Mouse (Mus musculus): ENCODE measurements around the gene Neurog3. TPM values are rescaled to one million over a fixed set of nuclear protein-coding genes. Genes with fewer than 3 reads are reported as not detected.

Gene Neurog3
- polyA plus RNA-seq, 1 experiment from 2014 or later: not detected

- no peaks in the 10 kb centered on the region for H3K36me3 ChIP-seq
These were observed 25.8 kb upstream of the Neurog3 start for GRCm38 (mm10) chr10:62107048-62107447.

GRCm38 (mm10) chr10:62110504-62111206 is 22.2 kb upstream of the Neurog3 start:
- peak overlapping the region; percentile 96 for H3K4me2 ChIP-seq
- ATAC-seq (ENCODE audit: extremely low read depth, insufficient number of reproducible peaks, low FRiP score, low TSS enrichment): no peak
- peaks cover 93% of the 10 kb centered on the region for H3K27me3 ChIP-seq (replicated peaks)
- no peaks in the 10 kb centered on the region for H3K36me3 ChIP-seq
- H3K9ac ChIP-seq: peak overlapping the region; percentile 86
- H3K4me3 ChIP-seq: peak overlapping the region; percentile 72
- H3K9me3 ChIP-seq: no peaks in the 10 kb centered on the region
- H3K27ac ChIP-seq (replicated peaks): no peak overlapping the region
- H3K4me1 ChIP-seq: peaks cover 7% of the 10 kb centered on the region
- WGBS: under 1% methylated on average over 57 of the region's 57 CpGs

More at GRCm38 (mm10) chr10:62107048-62107447, 25.8 kb upstream of the Neurog3 start:
- Histone ChIP-seq H3K4me2 (no peak overlapping the region), H3K4me3 (no peak overlapping the region), H3K27me3 (replicated peaks) (peaks cover 86% of the 10 kb centered on the region), H3K9me3 (no peaks in the 10 kb centered on the region), H3K4me1 (peaks cover 7% of the 10 kb centered on the region), H3K27ac (replicated peaks) (no peak overlapping the region), H3K9ac (no peak overlapping the region)
- WGBS: 58% methylated on average over 9 of the region's 9 CpGs
- no peak for ATAC-seq (ENCODE audit: extremely low read depth, insufficient number of reproducible peaks, low FRiP score, low TSS enrichment)

GRCm38 (mm10) chr10:62111207-62111576 is 21.7 kb upstream of the Neurog3 start:
- Histone ChIP-seq H3K4me2 (peak overlapping the region; percentile 96), H3K27me3 (replicated peaks) (peaks cover 93% of the 10 kb centered on the region), H3K4me1 (peaks cover 7% of the 10 kb centered on the region), H3K27ac (replicated peaks) (no peak overlapping the region), H3K36me3 (no peaks in the 10 kb centered on the region), H3K9ac (peak overlapping the region; percentile 86; the same call in 1 of the 2 replicates), H3K9me3 (no peaks in the 10 kb centered on the region), H3K4me3 (peak overlapping the region; percentile 72)
- 30% methylated on average over 6 of the region's 6 CpGs for WGBS
- ATAC-seq (ENCODE audit: extremely low read depth, insufficient number of reproducible peaks, low FRiP score, low TSS enrichment): no peak

- H3K4me2 ChIP-seq: no peak overlapping the region
- no peak overlapping the region for H3K9ac ChIP-seq
- WGBS: 67% methylated on average over 9 of the region's 9 CpGs
- peaks cover 83% of the 10 kb centered on the region for H3K27me3 ChIP-seq (replicated peaks)
- no peaks in the 10 kb centered on the region for H3K36me3 ChIP-seq
- no peak for ATAC-seq (ENCODE audit: extremely low read depth, insufficient number of reproducible peaks, low FRiP score, low TSS enrichment)
- no peak overlapping the region for H3K4me3 ChIP-seq
- no peaks in the 10 kb centered on the region for H3K9me3 ChIP-seq
- peaks cover 7% of the 10 kb centered on the region for H3K4me1 ChIP-seq
- H3K27ac ChIP-seq (replicated peaks): no peak overlapping the region
These were observed 18.8 kb upstream of the Neurog3 start for GRCm38 (mm10) chr10:62113865-62114647.

- peaks cover 78% of the 10 kb centered on the region for H3K27me3 ChIP-seq (replicated peaks)
- ATAC-seq (ENCODE audit: extremely low read depth, insufficient number of reproducible peaks, low FRiP score, low TSS enrichment): no peak
These were observed 5.8 kb upstream of the Neurog3 start for GRCm38 (mm10) chr10:62127137-62127536.

GRCm38 (mm10) chr10:62127711-62128231 is 5.1 kb upstream of the Neurog3 start:
- WGBS: 35% methylated on average over 21 of the region's 21 CpGs
- ATAC-seq (ENCODE audit: extremely low read depth, insufficient number of reproducible peaks, low FRiP score, low TSS enrichment): no peak
- Histone ChIP-seq H3K36me3 (no peaks in the 10 kb centered on the region), H3K27ac (replicated peaks) (no peak overlapping the region), H3K4me3 (no peak overlapping the region), H3K9me3 (no peaks in the 10 kb centered on the region), H3K9ac (no peak overlapping the region), H3K27me3 (replicated peaks) (peaks cover 80% of the 10 kb centered on the region), H3K4me1 (peaks cover 4% of the 10 kb centered on the region), H3K4me2 (no peak overlapping the region)

More at GRCm38 (mm10) chr10:62127137-62127536, 5.8 kb upstream of the Neurog3 start:
- no peak overlapping the region for H3K9ac ChIP-seq
- H3K27ac ChIP-seq (replicated peaks): no peak overlapping the region
- H3K4me2 ChIP-seq: no peak overlapping the region
- no peaks in the 10 kb centered on the region; the same call in 1 of the 2 replicates for H3K4me1 ChIP-seq
- H3K36me3 ChIP-seq: no peaks in the 10 kb centered on the region
- WGBS: 39% methylated on average over 6 of the region's 6 CpGs
- H3K9me3 ChIP-seq: no peaks in the 10 kb centered on the region
- H3K4me3 ChIP-seq: no peak overlapping the region

- peaks cover 9% of the 10 kb centered on the region for H3K4me1 ChIP-seq
- no peak overlapping the region for H3K27ac ChIP-seq (replicated peaks)
- no peaks in the 10 kb centered on the region for H3K36me3 ChIP-seq
- WGBS: 3% methylated on average over 32 of the region's 32 CpGs
- no peak overlapping the region for H3K4me2 ChIP-seq
- no peak for ATAC-seq (ENCODE audit: extremely low read depth, insufficient number of reproducible peaks, low FRiP score, low TSS enrichment)
- no peak overlapping the region for H3K9ac ChIP-seq
- peaks cover 83% of the 10 kb centered on the region for H3K27me3 ChIP-seq (replicated peaks)
- no peak overlapping the region for H3K4me3 ChIP-seq
- no peaks in the 10 kb centered on the region for H3K9me3 ChIP-seq
These were observed 4.5 kb upstream of the Neurog3 start for GRCm38 (mm10) chr10:62128316-62128951.

GRCm38 (mm10) chr10:62135696-62136470 is 3.0 kb downstream of the Neurog3 start:
- no peak overlapping the region for H3K4me2 ChIP-seq
- ATAC-seq (ENCODE audit: extremely low read depth, insufficient number of reproducible peaks, low FRiP score, low TSS enrichment): no peak
- no peaks in the 10 kb centered on the region for H3K9me3 ChIP-seq
- H3K9ac ChIP-seq: no peak overlapping the region
- no peak overlapping the region for H3K27ac ChIP-seq (replicated peaks)
- no peak overlapping the region for H3K4me3 ChIP-seq
- H3K27me3 ChIP-seq (replicated peaks): peaks cover 98% of the 10 kb centered on the region
- 7% methylated on average over 8 of the region's 8 CpGs for WGBS
- H3K4me1 ChIP-seq: peaks cover 12% of the 10 kb centered on the region
- H3K36me3 ChIP-seq: no peaks in the 10 kb centered on the region

GRCm38 (mm10) chr10:62137150-62137549 is 4.3 kb downstream of the Neurog3 start:
- 12% methylated on average over 4 of the region's 4 CpGs for WGBS
- Histone ChIP-seq H3K4me1 (peaks cover 12% of the 10 kb centered on the region), H3K4me3 (no peak overlapping the region), H3K9me3 (no peaks in the 10 kb centered on the region), H3K9ac (no peak overlapping the region), H3K4me2 (no peak overlapping the region), H3K27ac (replicated peaks) (no peak overlapping the region), H3K27me3 (replicated peaks) (peaks cover 97% of the 10 kb centered on the region), H3K36me3 (no peaks in the 10 kb centered on the region)
- no peak for ATAC-seq (ENCODE audit: extremely low read depth, insufficient number of reproducible peaks, low FRiP score, low TSS enrichment)

- Histone ChIP-seq H3K4me3 (no peak overlapping the region), H3K27ac (replicated peaks) (no peak overlapping the region), H3K4me2 (no peak overlapping the region), H3K4me1 (peaks cover 6% of the 10 kb centered on the region), H3K27me3 (replicated peaks) (peaks cover 88% of the 10 kb centered on the region), H3K36me3 (no peaks in the 10 kb centered on the region), H3K9ac (no peak overlapping the region), H3K9me3 (no peaks in the 10 kb centered on the region)
- ATAC-seq (ENCODE audit: extremely low read depth, insufficient number of reproducible peaks, low FRiP score, low TSS enrichment): no peak
- 22% methylated on average over 3 of the region's 3 CpGs for WGBS
These were observed 5.2 kb downstream of the Neurog3 start for GRCm38 (mm10) chr10:62138040-62138439.
